Mouse (Mus musculus) stomach, embryonic 16.5 days (tissue): ENCODE data around the gene Prr5. TPM values are rescaled to one million over a fixed set of nuclear protein-coding genes. Genes with fewer than 3 reads are reported as not detected.

Source experiments
- ATAC-seq: fragments of 200-750 bp; cut with Nextera tagmentation; 2 replicates; pipeline ENCODE4 v1.8.0; 2017; ENCODE audit warnings: moderate number of reproducible peaks, moderate TSS enrichment; ENCODE audit not compliant: insufficient read depth, low FRiP score
- H3K27ac ChIP-seq: fragments of 300-500 bp; sonication (generic); 2 replicates; pipeline ENCODE4 v1.5.1; 2014; ENCODE audit warnings: low read length
- H3K27me3 ChIP-seq: fragments of 300-500 bp; sonication (generic); 2 replicates; pipeline ENCODE4 v1.6.1; 2014; ENCODE audit warnings: low read length, control low read depth, mixed read lengths; ENCODE audit not compliant: control insufficient read depth, insufficient read depth
- H3K36me3 ChIP-seq: fragments of 300-500 bp; sonication (generic); 2 replicates; pipeline ENCODE4 v1.6.1; 2014; ENCODE audit warnings: low read length; ENCODE audit not compliant: control insufficient read depth, insufficient read depth
- H3K4me1 ChIP-seq: fragments of 300-500 bp; sonication (generic); 2 replicates; pipeline ENCODE4 v1.6.1; 2014; ENCODE audit warnings: low read length, control low read depth, mixed read lengths; ENCODE audit not compliant: control insufficient read depth, insufficient read depth
- H3K4me2 ChIP-seq: fragments of 300-500 bp; sonication (generic); 2 replicates; pipeline ENCODE4 v1.6.1; 2014; ENCODE audit warnings: low read depth, low read length, mixed read lengths
- H3K4me3 ChIP-seq: fragments of 300-500 bp; sonication (generic); replicated peaks from 2 replicates; pipeline ENCODE4 v1.5.1; 2014; ENCODE audit warnings: mild to moderate bottlenecking, low read length
- H3K9ac ChIP-seq: fragments of 300-500 bp; sonication (generic); 2 replicates; pipeline ENCODE4 v1.6.1; 2014; ENCODE audit warnings: low read length
- H3K9me3 ChIP-seq: fragments of 300-500 bp; sonication (generic); replicated peaks from 2 replicates; pipeline ENCODE4 v1.6.1; 2016; ENCODE audit warnings: low read length, control low read depth; ENCODE audit not compliant: control insufficient read depth
- WGBS: fragments of 180-500 bp; shearing (Covaris S2); extraction: QIAGEN DNeasy Blood & Tissue Kit; methylation state at CpG from one replicate; pipeline ENCODE4 v1.1.7; 2014; 5-methylcytosine and 5-hydroxymethylcytosine counted together
- polyA plus RNA-seq: library from polyadenylated mRNA; unstranded; fragments of >200 nt; fragmentation: Nextera tagmentation; extraction: Ambion mirVana; gene quantifications from 2 replicates; pipeline ENCODE4 v1.2.1, GENCODE M21; 2015

Gene Prr5
- polyA plus RNA-seq, 1 experiment from 2014 or later = 29.8 TPM

- no peaks in the 10 kb centered on the region for H3K9me3 ChIP-seq
- no peaks in the 10 kb centered on the region for H3K36me3 ChIP-seq
- peak overlapping the region; percentile 85 for H3K4me2 ChIP-seq
- 0 out of 2 replicates have a peak, but pooled peaks cover 3% of the 10 kb centered on the region for H3K27me3 ChIP-seq
- H3K4me1 ChIP-seq = peaks cover 9% of the 10 kb centered on the region
- ATAC-seq = no peak; the same call in 1 of the 2 replicates
- H3K9ac ChIP-seq = peak overlapping the region; percentile 74; the same call in 1 of the 2 replicates
- H3K27ac ChIP-seq = no peak overlapping the region
- peak overlapping the region; percentile 61 for H3K4me3 ChIP-seq
- WGBS = 47% methylated on average over 10 of the region's 10 CpGs
Measured at GRCm38 (mm10) chr15:84663685-84664060, 5.7 kb upstream of the Prr5 start.

GRCm38 (mm10) chr15:84664542-84665460 lies 4.6 kb upstream of the Prr5 start:
- Histone ChIP-seq H3K27ac (no peak overlapping the region), H3K27me3 (0 out of 2 replicates have a peak, but pooled peaks cover 3% of the 10 kb centered on the region), H3K4me1 (peaks cover 9% of the 10 kb centered on the region), H3K9me3 (no peaks in the 10 kb centered on the region), H3K36me3 (no peaks in the 10 kb centered on the region), H3K4me2 (no peak overlapping the region), H3K4me3 (no peak overlapping the region), H3K9ac (no peak overlapping the region)
- 46% methylated on average over 16 of the region's 16 CpGs for WGBS
- ATAC-seq = no peak

- Histone ChIP-seq H3K9ac (no peak overlapping the region; the same call in 1 of the 2 replicates), H3K4me3 (no peak overlapping the region), H3K4me2 (no peak overlapping the region), H3K4me1 (peaks cover 9% of the 10 kb centered on the region), H3K27me3 (0 out of 2 replicates have a peak, but pooled peaks cover 3% of the 10 kb centered on the region), H3K27ac (no peak overlapping the region), H3K9me3 (no peaks in the 10 kb centered on the region), H3K36me3 (no peaks in the 10 kb centered on the region)
- WGBS = 65% methylated on average over 9 of the region's 9 CpGs
- ATAC-seq = no peak
Measured at GRCm38 (mm10) chr15:84665662-84666061, 3.8 kb upstream of the Prr5 start.

GRCm38 (mm10) chr15:84666065-84666464 lies 3.4 kb upstream of the Prr5 start:
- no peaks in the 10 kb centered on the region for H3K9me3 ChIP-seq
- H3K36me3 ChIP-seq = no peaks in the 10 kb centered on the region
- H3K9ac ChIP-seq = no peak overlapping the region; the same call in 1 of the 2 replicates
- H3K4me1 ChIP-seq = peaks cover 9% of the 10 kb centered on the region
- WGBS = 58% methylated on average over 4 of the region's 4 CpGs
- no peak overlapping the region for H3K27ac ChIP-seq
- H3K27me3 ChIP-seq = 0 out of 2 replicates have a peak, but pooled peaks cover 3% of the 10 kb centered on the region
- no peak overlapping the region for H3K4me3 ChIP-seq
- no peak for ATAC-seq
- H3K4me2 ChIP-seq = no peak overlapping the region

GRCm38 (mm10) chr15:84667601-84668000 lies 1.8 kb upstream of the Prr5 start:
- 71% methylated on average over 6 of the region's 6 CpGs for WGBS
- ATAC-seq = no peak
- H3K4me3 ChIP-seq = no peak overlapping the region

GRCm38 (mm10) chr15:84669771-84670656 lies 594 bp downstream of the Prr5 start:
- H3K4me1 ChIP-seq = no peaks in the 10 kb centered on the region
- H3K4me3 ChIP-seq = no peak overlapping the region
- H3K27ac ChIP-seq = no peak overlapping the region
- no peak overlapping the region for H3K9ac ChIP-seq
- no peaks in the 10 kb centered on the region for H3K36me3 ChIP-seq
- no peak overlapping the region for H3K4me2 ChIP-seq
- no peaks in the 10 kb centered on the region for H3K9me3 ChIP-seq
- 76% methylated on average over 23 of the region's 23 CpGs for WGBS
- H3K27me3 ChIP-seq = no peaks in the 10 kb centered on the region
- no peak for ATAC-seq

More at GRCm38 (mm10) chr15:84667601-84668000, 1.8 kb upstream of the Prr5 start:
- peaks cover 7% of the 10 kb centered on the region for H3K4me1 ChIP-seq
- H3K9me3 ChIP-seq = no peaks in the 10 kb centered on the region
- H3K36me3 ChIP-seq = no peaks in the 10 kb centered on the region
- 0 out of 2 replicates have a peak, but pooled peaks cover 3% of the 10 kb centered on the region for H3K27me3 ChIP-seq
- H3K9ac ChIP-seq = no peak overlapping the region
- no peak overlapping the region for H3K27ac ChIP-seq
- H3K4me2 ChIP-seq = no peak overlapping the region

- Histone ChIP-seq H3K9ac (no peak overlapping the region), H3K4me1 (no peaks in the 10 kb centered on the region), H3K4me2 (no peak overlapping the region), H3K27ac (no peak overlapping the region), H3K27me3 (no peaks in the 10 kb centered on the region), H3K36me3 (no peaks in the 10 kb centered on the region), H3K4me3 (no peak overlapping the region), H3K9me3 (no peaks in the 10 kb centered on the region)
- WGBS = 81% methylated on average over 4 of the region's 4 CpGs
- ATAC-seq = no peak
Measured at GRCm38 (mm10) chr15:84670657-84671055, 1.2 kb downstream of the Prr5 start.

- no peaks in the 10 kb centered on the region for H3K9me3 ChIP-seq
- H3K4me3 ChIP-seq = no peak overlapping the region
- H3K4me2 ChIP-seq = no peak overlapping the region
- no peak for ATAC-seq
- no peaks in the 10 kb centered on the region for H3K4me1 ChIP-seq
- H3K27me3 ChIP-seq = no peaks in the 10 kb centered on the region
- no peak overlapping the region for H3K27ac ChIP-seq
- no peaks in the 10 kb centered on the region for H3K36me3 ChIP-seq
- 54% methylated on average over 9 of the region's 9 CpGs for WGBS
- no peak overlapping the region for H3K9ac ChIP-seq
Measured at GRCm38 (mm10) chr15:84671401-84672307, 2.2 kb downstream of the Prr5 start.
